Mouse (Mus musculus): Measurements from ENCODE around the gene Misp.

DNA sequence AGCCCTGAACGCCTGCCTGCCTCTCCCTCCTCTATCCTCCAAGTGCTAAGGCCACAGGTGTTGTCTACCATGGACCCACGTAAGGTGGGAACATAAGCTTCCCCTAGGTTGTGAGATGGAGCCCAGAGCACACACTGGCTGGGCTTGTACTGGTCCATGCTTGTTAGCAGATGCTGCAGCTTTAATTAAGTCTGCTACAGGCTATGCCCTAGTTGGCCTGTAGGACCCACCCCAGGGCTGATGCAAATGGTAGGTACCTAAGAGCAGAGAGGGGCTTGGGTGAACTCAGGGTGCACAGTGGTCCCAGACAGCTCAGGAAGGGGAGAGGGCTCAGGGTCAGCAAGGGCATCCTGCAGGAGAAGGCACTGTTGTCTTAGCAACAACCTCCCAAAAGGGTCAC is 31.2 kb upstream of the Misp start:
- TF ChIP-seq CTCF (IDR thresholded peaks at IDR 0.05; ENCODE audit: borderline replicate concordance, insufficient read depth, low read depth, low read length) = no peak
- TF ChIP-seq POLR2A (IDR thresholded peaks at IDR 0.05; ENCODE audit: borderline replicate concordance, insufficient read depth, low read length) = no peak

Measured in cerebellum, adult 2 months (tissue).